ENCODE assay signal across 8 mouse cellular contexts in the genomic region with DNA sequence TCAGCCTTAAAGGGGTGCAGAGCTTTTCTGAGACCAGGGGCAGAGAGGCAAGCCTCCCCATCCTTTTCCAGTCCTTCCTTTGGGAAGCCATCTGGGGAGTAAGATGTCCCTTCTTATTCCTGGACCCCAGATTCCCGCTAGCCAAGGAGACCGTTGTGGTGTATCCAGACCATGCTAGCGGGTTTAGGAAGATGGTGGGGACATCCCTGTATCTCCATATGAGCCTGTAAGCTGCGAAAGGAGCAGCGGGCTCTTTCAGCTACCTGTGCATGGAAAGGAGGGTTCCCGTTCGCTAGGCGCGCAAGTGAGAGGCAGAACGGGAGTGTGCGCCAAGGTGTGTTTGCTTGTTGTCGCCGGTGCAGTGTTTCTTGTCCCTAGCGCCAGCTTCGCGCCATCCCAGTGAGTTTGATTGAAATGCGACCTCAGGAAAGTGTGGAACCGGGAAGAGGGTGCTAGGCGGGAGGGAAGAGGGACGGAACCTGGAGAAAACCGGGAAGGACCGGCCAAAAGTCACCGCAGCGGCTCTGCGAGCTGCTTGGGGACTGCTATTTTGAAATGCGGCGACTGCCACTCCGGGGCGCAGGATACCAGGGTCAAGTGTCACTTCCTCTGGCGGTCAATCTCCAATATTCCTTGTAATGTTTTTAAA. TPM values are rescaled to one million over a fixed set of nuclear protein-coding genes. Genes with fewer than 3 reads are reported as not detected.
DNase-seq lines count a peak whose midpoint lies in the region; ATAC-seq lines count a peak whose summit lies in the region.

No protein-coding gene starts in this region.

- peak overlapping the region; percentile 19; the same call in 1 of the 2 replicates for H3K9ac ChIP-seq in lung, embryonic 16.5 days (ENCODE audit: low read length)
- H3K9ac ChIP-seq in forebrain, embryonic 14.5 days (ENCODE audit: low read length) = no peak overlapping the region

- under 1% methylated on average over 30 of the region's 30 CpGs for WGBS in lung, embryonic 16.5 days
- under 1% methylated on average over 30 of the region's 30 CpGs for WGBS in forebrain, embryonic 14.5 days
- under 1% methylated on average over 30 of the region's 30 CpGs for WGBS in midbrain, embryonic 10.5 days

- intact Hi-C loops in left cerebral cortex, postnatal 36 days (cut with DNase I) = no loop called here

- H3K4me2 ChIP-seq in lung, embryonic 16.5 days (ENCODE audit: low read depth, low read length) = peak overlapping the region; percentile 59
- peak overlapping the region; percentile 20; the same call in 1 of the 2 replicates for H3K4me2 ChIP-seq in forebrain, embryonic 14.5 days (ENCODE audit: low read length)

- H3K4me1 ChIP-seq in lung, embryonic 16.5 days (replicated peaks; ENCODE audit: control insufficient read depth, insufficient read depth, low read length) = peaks cover 5% of the 10 kb centered on the region; the same call in 1 of the 2 replicates
- no peaks in the 10 kb centered on the region for H3K4me1 ChIP-seq in forebrain, embryonic 14.5 days (ENCODE audit: control insufficient read depth, insufficient read depth, low read length)
- H3K4me1 ChIP-seq in midbrain, embryonic 10.5 days = peaks cover 44% of the 10 kb centered on the region

- no peaks in the 10 kb centered on the region for H3K9me3 ChIP-seq in lung, embryonic 16.5 days (ENCODE audit: control insufficient read depth, low read length)
- H3K9me3 ChIP-seq in forebrain, embryonic 14.5 days (replicated peaks; ENCODE audit: control insufficient read depth, low read length) = no peaks in the 10 kb centered on the region
- H3K9me3 ChIP-seq in midbrain, embryonic 10.5 days (replicated peaks) = no peaks in the 10 kb centered on the region

- peaks cover 59% of the 10 kb centered on the region for H3K27me3 ChIP-seq in lung, embryonic 16.5 days (ENCODE audit: control insufficient read depth, insufficient read depth, low read depth, low read length)
- H3K27me3 ChIP-seq in forebrain, embryonic 14.5 days (replicated peaks; ENCODE audit: control insufficient read depth, insufficient read depth, low read length) = peaks cover 63% of the 10 kb centered on the region
- peaks cover 84% of the 10 kb centered on the region for H3K27me3 ChIP-seq in midbrain, embryonic 10.5 days (ENCODE audit: low read depth, poor library complexity, severe bottlenecking)

- H3K36me3 ChIP-seq in lung, embryonic 16.5 days (ENCODE audit: control insufficient read depth, insufficient read depth, low read length) = no peaks in the 10 kb centered on the region
- H3K36me3 ChIP-seq in forebrain, embryonic 14.5 days (ENCODE audit: control insufficient read depth, insufficient read depth, low read length) = no peaks in the 10 kb centered on the region
- H3K36me3 ChIP-seq in midbrain, embryonic 10.5 days = no peaks in the 10 kb centered on the region

- no peak for DNase-seq in lung, postnatal 36 days
- DNase-seq in forebrain, embryonic 14.5 days (ENCODE audit: low spot score) = no peak
- peak; percentile 35 to 47 for DNase-seq in kidney, adult 8-10 months
- peak; percentile 75 for DNase-seq in midbrain, embryonic 10.5 days (ENCODE audit: low spot score)
- DNase-seq in spleen, adult 18-20 months = no peak
- DNase-seq in left cerebral cortex, postnatal 36 days (ENCODE audit: low spot score in 2 of 2) = no peak
- no peak for DNase-seq in natural killer cell, adult 2 months (ENCODE audit: low spot score in 2 of 2)

- 0 out of 2 replicates have a peak, but pooled peaks have one; percentile 23 for ATAC-seq in lung, embryonic 16.5 days (ENCODE audit: low read depth)
- no peak for ATAC-seq in forebrain, embryonic 14.5 days

- H3K4me3 ChIP-seq in lung, embryonic 16.5 days (ENCODE audit: low read length) = peak overlapping the region; percentile 40
- H3K4me3 ChIP-seq in forebrain, embryonic 14.5 days (ENCODE audit: low read depth, low read length) = no peak overlapping the region; the same call in 1 of the 2 replicates
- peak overlapping the region; percentile 58 for H3K4me3 ChIP-seq in midbrain, embryonic 10.5 days

- H3K27ac ChIP-seq in lung, embryonic 16.5 days (ENCODE audit: low read length) = no peak overlapping the region
- H3K27ac ChIP-seq in forebrain, embryonic 14.5 days (ENCODE audit: low read depth, low read length) = no peak overlapping the region
- peak overlapping the region; percentile 84 for H3K27ac ChIP-seq in midbrain, embryonic 10.5 days (replicated peaks)

RNA-seq across cellular contexts. Expression of a gene that starts 46.8 kb away (rescaled TPM):
- polyA plus RNA-seq in lung, embryonic 16.5 days (2015; fragmentation: Nextera tagmentation; extraction: Ambion mirVana) = 51.6 and 57.3 TPM in 2 replicates
- polyA plus RNA-seq in forebrain, embryonic 14.5 days (2014; fragmentation: Nextera tagmentation; extraction: Ambion mirVana) = 81.8 and 85.6 TPM in 2 replicates
- 107 and 125 TPM in 2 replicates for polyA plus RNA-seq in midbrain, embryonic 10.5 days (2016; fragmentation: Nextera tagmentation; extraction: Ambion mirVana)
- 10 to 100 TPM; 66.4 to 98.6 TPM for total RNA-seq in left cerebral cortex, postnatal 36 days (2021)

RNA-seq across cellular contexts. Expression of a gene that starts 47.5 kb away (rescaled TPM):
- polyA plus RNA-seq in lung, embryonic 16.5 days (2015; fragmentation: Nextera tagmentation; extraction: Ambion mirVana) = not detected in 2 replicates
- not detected in 2 replicates for polyA plus RNA-seq in forebrain, embryonic 14.5 days (2014; fragmentation: Nextera tagmentation; extraction: Ambion mirVana)
- 0.84 and 1.1 TPM in 2 replicates for polyA plus RNA-seq in midbrain, embryonic 10.5 days (2016; fragmentation: Nextera tagmentation; extraction: Ambion mirVana)
- total RNA-seq in left cerebral cortex, postnatal 36 days (2021) = under 1 TPM; 0.20 to 0.44 TPM

Comparison
In these comparisons a context has a peak if more than half of its experiments do, and no peak if none do; other contexts are left out.
1. DNase-seq: peak in kidney, adult 8-10 months (2 of 2) and midbrain, embryonic 10.5 days (single experiment); none in lung, postnatal 36 days (single experiment), forebrain, embryonic 14.5 days (single experiment), spleen, adult 18-20 months (0 of 2), left cerebral cortex, postnatal 36 days (0 of 2) and natural killer cell, adult 2 months (0 of 2).